ENCODE assay signal across 8 mouse cellular contexts in genomic region chr9:71188647-71189415, GRCm38 (mm10). TPM values are rescaled to one million over a fixed set of nuclear protein-coding genes. Genes with fewer than 3 reads are reported as not detected.
DNase-seq lines count a peak whose midpoint lies in the region; ATAC-seq lines count a peak whose summit lies in the region.

No protein-coding gene starts in this region.

- H3K4me2 ChIP-seq in hindbrain, embryonic 13.5 days: peak overlapping the region; percentile 43

- DNase-seq in R1 (ENCODE audit: low read depth, low spot score): peak; percentile 83
- DNase-seq in cerebellum, adult 9-11 months: peak; percentile 22
- DNase-seq in layer of hippocampus, postnatal 36 days: peak; percentile 44 to 51
- peak; percentile 51 for DNase-seq in lung, postnatal 25 days (ENCODE audit: low spot score)
- peak; percentile 50 for DNase-seq in retina, postnatal 7 days (ENCODE audit: low read depth, low spot score)
- peak; percentile 42 for DNase-seq in urinary bladder, adult 2 months (ENCODE audit: low spot score)

- H3K4me1 ChIP-seq in hindbrain, embryonic 13.5 days (replicated peaks): no peaks in the 10 kb centered on the region; the same call in 1 of the 2 replicates

- no peaks in the 10 kb centered on the region for H3K27me3 ChIP-seq in hindbrain, embryonic 13.5 days

- H3K9me3 ChIP-seq in hindbrain, embryonic 13.5 days: no peaks in the 10 kb centered on the region

- no peaks in the 10 kb centered on the region for H3K36me3 ChIP-seq in hindbrain, embryonic 13.5 days

- 11% methylated on average over 12 of the region's 12 CpGs for WGBS in hindbrain, embryonic 13.5 days

- no peak overlapping the region for H3K9ac ChIP-seq in hindbrain, embryonic 13.5 days

- H3K4me3 ChIP-seq in hindbrain, embryonic 13.5 days: peak overlapping the region; percentile 10; the same call in 1 of the 2 replicates

- no peak overlapping the region for H3K27ac ChIP-seq in hindbrain, embryonic 13.5 days

- ATAC-seq in frontal cortex, adult (ENCODE audit: low TSS enrichment): peak; percentile 99
- ATAC-seq in hindbrain, embryonic 13.5 days (ENCODE audit: low FRiP score): peak; percentile 66; the same call in 1 of the 2 replicates

RNA-seq across cellular contexts. Expression of gene Aqp9, which starts 20.3 kb away (rescaled TPM):
- polyA plus RNA-seq in hindbrain, embryonic 13.5 days (2015; fragmentation: Nextera tagmentation; extraction: Ambion mirVana): 0.17 and 0.51 TPM in 2 replicates
- total RNA-seq in layer of hippocampus, postnatal 36 days (2021): 1 to 10 TPM; 2.1 to 3.4 TPM
- 0.99 and 1.0 TPM in 2 replicates for polyA plus RNA-seq in urinary bladder, adult 2 months (2012; rRNA removed)

RNA-seq across cellular contexts. Expression of gene Aldh1a2, which starts 26.8 kb away (rescaled TPM):
- polyA plus RNA-seq in hindbrain, embryonic 13.5 days (2015; fragmentation: Nextera tagmentation; extraction: Ambion mirVana): 33.3 and 40.4 TPM in 2 replicates
- 1 to 10 TPM; 3.5 to 4.6 TPM for total RNA-seq in layer of hippocampus, postnatal 36 days (2021)
- 27.9 and 38.1 TPM in 2 replicates for polyA plus RNA-seq in urinary bladder, adult 2 months (2012; rRNA removed)

Comparison
In these comparisons a context has a peak if more than half of its experiments do, and no peak if none do; other contexts are left out.
1. DNase-seq: peak in every context shown above with its lines; median percentile 83 in R1; 51 in lung, postnatal 25 days; 50 in retina, postnatal 7 days; 48 in layer of hippocampus, postnatal 36 days; 42 in urinary bladder, adult 2 months; 22 in cerebellum, adult 9-11 months.